Mouse (Mus musculus): ENCODE results near the gene Atg7.
"Not testable (repeated sequence)": the region's sequence is repeated elsewhere in the genome, so short reads cannot be mapped to it uniquely, and the experiment has no call there.

Gene Atg7

DNA sequence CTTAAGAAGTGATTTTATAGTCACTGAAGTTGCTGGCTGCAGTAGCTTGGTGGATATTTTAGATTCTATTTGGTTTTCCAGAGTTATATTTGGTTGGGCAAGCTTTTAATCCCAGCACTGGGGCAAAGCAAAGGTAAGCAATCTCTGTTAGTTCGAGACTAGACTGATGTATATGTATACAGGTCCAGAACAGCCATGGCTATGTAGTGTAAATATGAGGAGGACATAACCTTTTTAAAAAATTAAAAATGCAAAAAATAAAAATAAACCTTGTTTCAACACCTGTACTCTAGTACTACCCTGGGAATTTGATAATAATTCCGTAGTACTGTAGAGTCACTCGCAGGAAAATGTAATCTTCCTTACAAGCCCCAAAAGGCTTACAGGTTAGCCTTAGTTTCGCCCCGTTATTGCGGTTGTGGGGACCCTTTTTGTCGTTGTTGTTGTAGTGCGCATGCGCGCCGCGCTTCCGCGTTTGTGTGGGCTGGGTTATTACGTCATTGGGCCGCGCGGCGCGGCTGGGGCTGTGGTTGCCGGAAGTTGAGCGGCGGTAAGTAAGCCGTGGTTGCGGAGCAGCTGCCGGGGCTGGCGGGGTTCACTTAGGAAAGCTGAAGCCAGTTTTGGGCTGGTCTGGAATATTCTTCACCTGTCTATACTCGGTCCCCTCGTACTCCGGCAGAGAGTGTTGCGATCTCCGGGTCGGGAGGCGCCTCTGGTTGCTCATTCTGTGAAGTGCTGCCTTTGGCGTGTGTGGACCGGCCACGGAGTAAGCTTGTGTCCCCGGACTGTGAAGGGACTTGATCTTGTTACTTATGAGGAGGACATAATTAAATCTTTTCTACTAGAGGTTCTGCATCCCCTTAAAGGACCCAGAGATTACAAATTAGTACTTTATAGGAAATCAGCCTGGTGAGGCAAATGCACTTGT lies at the start of gene Atg7:
TSS of gene Atg7 (plus strand) at position 497 of the 928 bp plus-strand sequence.
- DNase-seq (ENCODE audit: low spot score): peak; percentile 83

- DNase-seq (ENCODE audit: low spot score): peak; percentile 46
Measured at GRCm38 (mm10) chr6:114614076-114614475, 28.8 kb upstream of the Atg7 start.

- DNase-seq (ENCODE audit: low spot score): not testable (repeated sequence)
Measured at GRCm38 (mm10) chr6:114633886-114634285, 9.0 kb upstream of the Atg7 start.

- DNase-seq (ENCODE audit: low spot score): no peak
Measured at GRCm38 (mm10) chr6:114643716-114644115, 819 bp downstream of the Atg7 start.

- no peak for DNase-seq (ENCODE audit: low spot score)
Measured at GRCm38 (mm10) chr6:114644531-114644930, 1.6 kb downstream of the Atg7 start.

DNA sequence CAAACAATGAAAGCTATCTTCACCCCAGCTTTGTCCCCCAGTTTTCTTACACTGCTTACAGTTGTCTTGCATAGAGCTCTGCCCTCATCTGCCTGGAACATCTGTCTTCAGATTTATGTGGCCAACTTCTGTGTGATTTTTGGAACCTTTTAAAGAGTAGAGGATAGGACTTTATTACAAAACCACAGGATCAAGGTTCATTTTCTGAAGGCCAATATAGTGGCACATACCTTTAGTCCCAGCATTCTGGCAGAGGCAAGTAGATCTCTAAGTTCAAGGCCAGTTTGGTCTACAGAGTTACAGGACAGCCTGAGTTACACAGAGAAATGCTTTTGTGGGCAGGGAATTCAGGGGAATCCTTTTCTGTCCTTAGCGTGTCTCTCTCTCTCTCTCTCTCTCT lies 3.3 kb downstream of the Atg7 start:
- DNase-seq (ENCODE audit: low spot score): no peak

- DNase-seq (ENCODE audit: low spot score): no peak
Measured at GRCm38 (mm10) chr6:114647011-114647410, 4.1 kb downstream of the Atg7 start.

- no peak for DNase-seq (ENCODE audit: low spot score)
Measured at GRCm38 (mm10) chr6:114648352-114649030, 5.6 kb downstream of the Atg7 start.

DNA sequence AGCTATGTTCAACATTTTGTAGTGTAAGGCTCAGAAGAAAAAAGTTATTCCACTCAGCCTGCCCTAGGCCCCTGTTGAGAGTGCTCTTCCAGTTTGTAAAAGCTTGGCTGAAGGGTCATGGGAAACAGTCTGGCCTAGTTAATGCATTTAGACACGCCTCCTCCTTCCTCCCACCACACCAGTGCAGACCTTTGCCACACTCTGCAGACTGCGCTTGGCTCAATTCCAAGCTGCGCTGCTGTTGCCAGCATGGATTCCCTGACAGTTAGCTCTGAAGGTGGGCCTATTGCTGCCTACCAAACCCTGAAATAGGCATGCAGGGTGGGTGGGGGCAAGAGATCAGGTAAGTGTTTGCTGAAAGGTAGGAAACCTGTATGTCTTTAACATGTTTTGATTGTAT lies 9.3 kb downstream of the Atg7 start:
- no peak for DNase-seq (ENCODE audit: low spot score)

GRCm38 (mm10) chr6:114656826-114657600 lies 14.1 kb downstream of the Atg7 start:
- DNase-seq (ENCODE audit: low spot score): no peak

DNA sequence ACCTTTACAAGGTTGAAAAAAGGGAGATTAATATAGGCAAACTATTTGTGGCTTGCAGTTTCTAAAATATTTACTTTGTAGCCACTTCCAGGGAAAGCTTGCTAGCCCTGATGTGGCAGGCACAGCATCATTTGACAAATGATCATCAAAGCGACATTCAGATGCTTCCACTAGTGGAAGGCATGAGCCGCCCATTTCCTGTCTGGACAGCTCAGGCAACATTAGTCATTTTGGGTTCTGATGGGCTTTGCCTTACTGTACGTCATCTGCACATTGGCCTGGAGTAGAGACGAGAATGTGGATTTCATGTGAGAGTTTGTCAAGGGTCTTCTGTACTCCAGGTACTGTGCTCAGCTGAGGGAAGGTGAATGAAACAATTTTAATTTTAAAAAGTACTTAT lies 14.9 kb downstream of the Atg7 start:
- DNase-seq (ENCODE audit: low spot score): no peak

DNA sequence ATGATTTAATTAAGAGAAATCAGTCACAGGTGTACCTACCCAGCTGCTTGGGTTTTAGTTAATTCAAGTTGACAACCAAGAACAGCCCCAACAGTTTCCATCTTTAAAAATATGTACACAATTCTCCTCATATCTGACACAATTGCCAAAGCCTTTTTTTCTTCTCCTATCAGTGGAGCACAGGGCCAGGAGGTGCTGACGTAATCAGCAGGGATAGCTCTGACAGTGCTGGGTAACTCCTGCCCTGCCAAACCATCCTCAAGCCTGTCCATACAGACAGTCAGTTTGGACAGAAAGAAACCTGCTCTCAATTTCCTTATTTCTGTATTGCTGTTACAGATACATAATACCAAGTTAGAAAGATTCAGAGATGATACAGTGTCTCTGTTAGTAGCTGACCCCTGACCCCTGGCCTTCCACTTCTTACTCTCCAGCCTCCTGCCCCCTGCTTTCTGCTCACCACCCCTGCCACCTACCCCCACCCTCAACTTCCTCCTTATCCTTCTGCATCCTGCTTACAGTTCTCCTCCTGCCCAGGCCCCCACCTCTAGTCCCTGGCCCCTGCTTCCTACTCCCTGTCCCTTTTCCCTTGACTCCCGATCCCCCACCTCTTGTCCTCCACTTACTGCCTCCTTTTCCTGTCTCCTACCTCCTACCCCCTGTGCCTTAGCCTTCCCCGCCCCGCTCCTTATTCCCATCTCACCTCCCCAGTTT lies 16.5 kb downstream of the Atg7 start:
- DNase-seq (ENCODE audit: low spot score): no peak

DNA sequence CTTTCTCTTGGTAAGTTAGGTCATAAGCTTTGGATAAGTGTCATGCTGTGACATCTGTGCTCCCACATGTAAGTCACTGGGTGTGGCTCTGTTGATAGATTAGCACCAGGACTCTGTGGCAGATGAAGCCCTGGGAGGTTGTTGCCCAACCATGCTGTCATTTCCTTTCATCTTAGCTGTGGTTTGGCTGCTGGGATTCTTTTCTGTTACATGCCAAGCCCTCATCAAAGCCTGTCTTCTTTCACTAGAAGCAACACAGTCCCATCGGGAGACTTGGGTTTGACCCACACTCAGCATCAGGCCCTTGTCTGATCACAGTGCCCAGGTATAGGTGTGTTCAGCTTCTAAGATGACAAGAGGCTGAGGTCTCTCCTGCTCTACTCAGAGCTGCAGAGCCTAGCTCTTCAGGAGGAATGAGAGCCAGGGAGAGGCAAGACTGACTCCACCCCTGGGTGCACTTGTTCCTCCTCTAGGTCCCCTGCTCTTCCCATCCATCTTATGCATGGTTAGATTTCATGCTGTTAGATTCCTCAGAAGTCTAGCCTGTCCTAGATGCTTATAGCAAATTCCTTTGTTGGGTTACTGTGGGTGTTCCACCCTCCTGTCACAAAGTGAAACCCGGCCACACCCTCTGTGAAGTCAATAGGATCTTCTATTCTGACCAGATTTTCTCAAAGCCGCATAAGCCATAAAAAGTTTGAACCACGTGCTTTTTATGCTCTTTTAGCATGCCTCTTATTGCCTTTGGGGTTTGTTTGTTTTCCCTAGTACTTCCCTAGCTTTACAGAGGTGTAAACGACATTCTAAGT lies 17.3 kb downstream of the Atg7 start:
- no peak for DNase-seq (ENCODE audit: low spot score)

GRCm38 (mm10) chr6:114663707-114664106 lies 20.8 kb downstream of the Atg7 start:
- no peak for DNase-seq (ENCODE audit: low spot score)

GRCm38 (mm10) chr6:114664716-114665115 lies 21.8 kb downstream of the Atg7 start:
- no peak for DNase-seq (ENCODE audit: low spot score)

DNA sequence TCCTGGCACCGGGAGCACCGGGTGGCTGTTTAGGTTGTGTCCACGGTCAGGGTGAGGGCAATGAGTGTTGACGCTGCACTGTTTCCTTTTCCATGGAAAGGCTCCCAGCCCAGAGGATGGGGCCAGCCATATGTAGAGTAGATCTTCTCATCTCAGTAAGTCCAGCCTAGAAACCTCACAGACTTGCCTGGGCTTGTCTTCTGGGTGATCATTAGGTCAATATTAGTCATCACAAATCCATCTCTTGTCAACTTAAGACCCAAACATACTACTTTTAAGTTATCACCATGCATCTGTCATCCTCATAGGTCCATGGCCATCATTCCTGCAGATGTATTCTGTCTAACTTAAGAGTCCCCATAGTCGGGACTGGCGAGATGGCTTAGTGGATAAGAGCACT lies 24.6 kb downstream of the Atg7 start:
- no peak for DNase-seq (ENCODE audit: low spot score)

DNA sequence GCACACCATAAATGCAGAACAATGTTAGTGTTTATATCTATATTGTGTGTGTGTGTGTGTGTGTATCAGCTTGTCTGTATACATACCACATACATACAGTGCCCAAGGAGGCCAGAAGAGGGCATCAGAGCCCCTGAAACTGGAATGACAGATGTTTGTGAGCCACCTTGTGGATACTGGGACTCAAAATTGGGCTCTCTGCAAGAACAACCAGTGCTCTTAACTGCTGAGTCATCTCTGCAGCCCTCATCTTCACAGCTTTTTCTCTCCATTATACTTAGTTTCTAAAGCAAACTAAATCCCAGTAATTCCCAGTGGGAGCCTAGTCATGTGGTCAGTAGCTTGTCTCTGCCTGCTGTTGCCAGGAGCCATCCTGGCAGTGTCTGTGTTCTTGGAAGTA lies 31.9 kb downstream of the Atg7 start:
- DNase-seq (ENCODE audit: low spot score): no peak

DNA sequence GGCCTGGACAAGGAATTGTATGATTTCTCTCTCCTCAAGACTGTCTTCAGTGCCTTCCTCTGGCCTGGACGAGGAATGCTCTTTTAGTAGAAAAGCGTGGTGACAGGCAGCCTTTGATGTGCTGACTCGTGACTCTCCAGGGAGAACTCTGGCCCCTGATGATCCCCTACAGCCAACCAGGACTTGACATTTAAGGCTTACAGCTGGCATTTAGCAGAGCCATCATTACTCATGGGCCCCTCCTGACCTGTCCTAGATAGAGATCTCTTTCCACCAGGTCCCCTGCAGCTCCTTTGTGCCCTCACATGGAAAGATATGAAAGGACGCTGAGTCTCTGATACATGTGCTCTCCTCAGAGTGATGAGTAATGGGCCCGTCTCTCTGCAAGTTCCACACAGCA lies 33.2 kb downstream of the Atg7 start:
- DNase-seq (ENCODE audit: low spot score): no peak

DNA sequence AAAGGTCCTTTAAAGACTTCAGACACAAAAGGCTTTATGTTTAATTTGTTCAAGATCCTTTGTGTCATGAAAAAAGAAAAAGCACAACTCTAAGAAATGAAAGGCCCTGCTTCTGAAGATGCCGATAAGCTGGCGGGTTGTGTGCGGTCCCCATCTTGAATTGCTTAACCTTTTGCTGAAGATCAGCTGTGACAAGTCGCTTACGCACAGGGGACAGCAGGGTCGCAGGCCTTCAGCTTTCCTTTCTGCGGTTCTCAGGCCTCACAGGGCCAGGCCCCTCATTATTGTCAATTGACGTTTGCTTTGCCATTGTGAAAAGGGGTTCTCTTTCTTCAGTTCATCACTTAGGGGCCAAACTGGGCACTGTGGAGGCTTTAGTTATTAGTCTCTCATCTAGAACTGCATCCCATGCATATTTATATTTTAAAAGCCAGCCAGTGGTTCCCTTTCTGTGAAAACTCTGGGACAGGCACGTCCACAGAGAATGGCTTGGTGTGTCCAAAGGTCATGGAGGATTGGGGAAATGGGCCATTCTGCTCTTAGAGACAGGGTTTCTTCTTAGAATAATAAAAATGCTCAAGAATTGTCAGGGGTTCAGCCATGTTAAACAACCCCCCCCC lies 39.3 kb downstream of the Atg7 start:
- DNase-seq (ENCODE audit: low spot score): no peak

DNA sequence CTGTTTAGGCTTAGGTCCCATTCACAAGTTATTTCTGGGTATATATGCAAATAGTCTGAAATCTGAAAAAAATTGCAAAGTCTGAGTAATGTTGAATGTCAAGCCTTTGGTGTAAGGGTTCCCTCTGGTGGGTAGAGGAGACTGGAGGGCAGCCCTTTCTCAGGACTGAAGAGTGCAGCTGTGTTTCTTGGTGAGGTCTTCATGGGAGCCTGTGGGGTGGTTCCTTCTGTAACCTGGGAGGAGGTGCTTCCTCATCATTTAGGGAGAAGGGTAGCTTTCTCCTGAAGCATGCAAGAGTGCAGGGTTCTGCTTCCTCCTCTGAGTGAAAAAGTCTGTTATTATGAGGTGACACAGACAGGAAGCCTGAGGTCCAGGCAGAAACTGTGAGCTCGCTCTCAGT lies 40.8 kb downstream of the Atg7 start:
- no peak for DNase-seq (ENCODE audit: low spot score)

DNA sequence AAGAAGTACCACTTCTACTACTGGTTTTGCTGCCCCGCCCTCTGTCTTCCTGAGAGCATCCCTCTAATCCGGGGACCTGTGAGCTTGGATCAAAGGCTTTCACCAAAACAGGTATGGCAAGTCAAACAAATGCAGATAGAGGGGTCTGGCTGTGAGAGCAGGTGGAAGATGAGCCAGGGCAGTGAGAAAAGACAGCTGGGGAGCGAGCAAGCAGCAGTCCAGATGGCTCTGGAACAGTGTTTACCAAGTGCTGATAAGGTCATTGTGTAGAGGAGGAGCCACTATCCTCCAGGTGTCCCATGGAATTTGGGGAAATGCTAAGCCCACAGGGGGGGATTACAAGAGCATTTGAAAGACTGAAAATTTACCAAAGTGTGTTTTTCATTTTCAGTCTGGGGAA lies 41.5 kb downstream of the Atg7 start:
- no peak for DNase-seq (ENCODE audit: low spot score)

All from ovary, adult 18-20 months (tissue).